Comparison of ENCODE assay signal across 8 mouse cellular contexts in genomic region chr11:78189234-78190040, GRCm38 (mm10). TPM values are rescaled to one million over a fixed set of nuclear protein-coding genes. Genes with fewer than 3 reads are reported as not detected.
DNase-seq lines count a peak whose midpoint lies in the region; ATAC-seq lines count a peak whose summit lies in the region.

No protein-coding gene starts in this region.

- ATAC-seq in inflammation-experienced regulatory T-cells, adult 6 months, result peak; percentile 25

- intact Hi-C loops in gastrocnemius, postnatal 14 days (cut with DNase I; ENCODE audit: low total_unique reads), result no loop called here
- intact Hi-C loops in left cerebral cortex, postnatal 36 days (cut with DNase I), result loop anchor here (10.0 kb wide), 1 partner anchor 365 kb away; no protein-coding TSS in a partner anchor

- DNase-seq in adrenal gland, adult (ENCODE audit: inconsistent age in 2 of 2, low spot score in 1 of 2), result peak; percentile 79 to 88
- no peak for DNase-seq in adrenal gland, adult 8-10 months
- DNase-seq in embryo, embryonic 10 days (ENCODE audit: low spot score), result peak; percentile 94
- peak; percentile 76 for DNase-seq in gastrocnemius, postnatal 14 days
- DNase-seq in left cerebral cortex, postnatal 36 days (ENCODE audit: low spot score in 2 of 2), result peak; percentile 72 to 76
- DNase-seq in mesoderm, embryonic 11.5 days (ENCODE audit: low read depth, low spot score), result peak; percentile 94
- DNase-seq in right cerebral cortex, postnatal 4 days, result peak; percentile 77

RNA-seq across cellular contexts. Expression of gene Rab34, which starts 1.2 kb away (rescaled TPM):
- total RNA-seq in adrenal gland, adult 8-10 months (2022), result 100 to 1,000 TPM in 2 of 4 experiments, 10 to 100 TPM in 2; 72.8 to 116 (median 98.4) TPM
- total RNA-seq in gastrocnemius, postnatal 14 days (2021), result 10 to 100 TPM; 10.2 to 14.1 TPM
- polyA plus RNA-seq in inflammation-experienced regulatory T-cells, adult 6 months (2017; shearing (Covaris generic)), result 1 to 10 TPM in 1 of 3 experiments, not detected in 2; 1.4 TPM
- 10 to 100 TPM; 20.5 to 28.0 TPM for total RNA-seq in left cerebral cortex, postnatal 36 days (2021)

RNA-seq across cellular contexts. Expression of gene Proca1, which starts 3.8 kb away (rescaled TPM):
- 10 to 100 TPM; 10.1 to 12.9 (median 11.9) TPM for total RNA-seq in adrenal gland, adult 8-10 months (2022)
- total RNA-seq in gastrocnemius, postnatal 14 days (2021), result under 1 TPM; 0.47 to 0.92 TPM
- 1 to 10 TPM; 1.9 to 5.4 (median 3.5) TPM for polyA plus RNA-seq in inflammation-experienced regulatory T-cells, adult 6 months (2017; shearing (Covaris generic))
- 1 to 10 TPM; 6.6 to 8.7 TPM for total RNA-seq in left cerebral cortex, postnatal 36 days (2021)

RNA-seq across cellular contexts. Expression of gene Rpl23a, which starts 6.1 kb away (rescaled TPM):
- 1,000 to 10,000 TPM; 1,361 to 1,741 (median 1,547) TPM for total RNA-seq in adrenal gland, adult 8-10 months (2022)
- 1,000 to 10,000 TPM; 1,019 to 1,174 TPM for total RNA-seq in gastrocnemius, postnatal 14 days (2021)
- polyA plus RNA-seq in inflammation-experienced regulatory T-cells, adult 6 months (2017; shearing (Covaris generic)), result 1,000 to 10,000 TPM; 2,768 to 4,435 (median 3,801) TPM
- 100 to 1,000 TPM; 673 to 732 TPM for total RNA-seq in left cerebral cortex, postnatal 36 days (2021)

RNA-seq across cellular contexts. Expression of gene Tlcd1, which starts 12.9 kb away (rescaled TPM):
- 10 to 100 TPM; 54.5 to 65.1 (median 61.2) TPM for total RNA-seq in adrenal gland, adult 8-10 months (2022)
- 1 to 10 TPM; 3.5 to 4.4 TPM for total RNA-seq in gastrocnemius, postnatal 14 days (2021)
- 1 to 10 TPM; 2.7 to 3.6 (median 3.2) TPM for polyA plus RNA-seq in inflammation-experienced regulatory T-cells, adult 6 months (2017; shearing (Covaris generic))
- 10 to 100 TPM; 32.5 to 36.1 TPM for total RNA-seq in left cerebral cortex, postnatal 36 days (2021)

RNA-seq across cellular contexts. Expression of gene Nek8, which starts 13.0 kb away (rescaled TPM):
- total RNA-seq in adrenal gland, adult 8-10 months (2022), result 10 to 100 TPM; 10.7 to 29.6 (median 21.6) TPM
- total RNA-seq in gastrocnemius, postnatal 14 days (2021), result 1 to 10 TPM; 1.4 to 2.1 TPM
- 10 to 100 TPM in 2 of 3 experiments, 1 to 10 TPM in 1; 9.1 to 13.2 (median 11.3) TPM for polyA plus RNA-seq in inflammation-experienced regulatory T-cells, adult 6 months (2017; shearing (Covaris generic))
- 1 to 10 TPM; 2.7 to 3.2 TPM for total RNA-seq in left cerebral cortex, postnatal 36 days (2021)
